Comparison of ENCODE assay signal across 22 mouse cellular contexts in the genomic region with DNA sequence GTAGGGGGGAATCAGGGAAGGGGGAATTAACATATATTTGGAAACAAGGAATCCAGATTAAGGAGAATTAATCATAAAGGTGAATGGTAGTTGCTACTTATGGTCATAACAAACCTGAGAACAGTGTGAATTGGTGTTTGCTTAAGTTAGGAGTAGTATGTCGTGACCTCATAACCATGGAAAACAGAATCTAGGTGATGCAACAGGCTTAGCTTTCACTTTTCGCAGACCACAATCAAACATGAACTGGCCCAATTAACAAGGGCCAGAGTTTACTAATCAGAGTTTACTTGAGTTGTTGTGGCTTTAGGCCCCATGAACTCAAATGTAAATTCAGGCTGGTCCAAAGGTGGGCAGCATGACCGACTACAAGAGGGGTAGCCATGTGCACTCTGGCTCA.
"Had no signal": no experiment of that assay in that cellular context is flagged by ENCODE, and none has a peak within 500 bp of the region (broad histone marks: within the 10 kb centered on the region; RNA-seq: fewer than 3 reads in every experiment).

No protein-coding gene starts in this region.

- H3K27ac ChIP-seq: heart, embryonic 10.5 days; hindbrain, embryonic 14.5 days; intestine, embryonic 15.5 days; left cerebral cortex, adult 2 months; limb, embryonic 10.5 days; limb, embryonic 12.5 days had no signal

- H3K4me2 ChIP-seq: heart, embryonic 12.5 days; hindbrain, embryonic 14.5 days; intestine, embryonic 15.5 days; limb, embryonic 12.5 days had no signal

- H3K9me3 ChIP-seq: heart, embryonic 10.5 days; heart, embryonic 12.5 days; intestine, embryonic 15.5 days; limb, embryonic 10.5 days; limb, embryonic 12.5 days had no signal

- ATAC-seq: hindbrain, embryonic 16.5 days; inflammation-experienced regulatory T-cells, adult 6 months; intestine, embryonic 15.5 days; intestine, postnatal 0 days had no signal

- H3K4me1 ChIP-seq: intestine, embryonic 15.5 days; limb, embryonic 10.5 days; limb, embryonic 12.5 days had no signal

- H3K4me3 ChIP-seq: heart, embryonic 10.5 days; heart, embryonic 12.5 days; intestine, embryonic 15.5 days; left cerebral cortex, adult 2 months; limb, embryonic 10.5 days; limb, embryonic 12.5 days had no signal

- H3K9ac ChIP-seq: forebrain, postnatal 0 days; heart, embryonic 12.5 days; hindbrain, embryonic 14.5 days; intestine, embryonic 15.5 days; limb, embryonic 12.5 days had no signal

- DNase-seq: forebrain, postnatal 0 days; gastrocnemius, postnatal 14 days; gastrocnemius, postnatal 36 days; heart, adult 18-20 months; heart, postnatal 10 days; heart, postnatal 36 days; kidney, adult 18-20 months; kidney, adult 8-10 months; kidney, postnatal 10 days; kidney, postnatal 25 days; kidney, postnatal 4 days; liver had no signal

- H3K36me3 ChIP-seq: intestine, embryonic 15.5 days had no signal

- H3K27me3 ChIP-seq: heart, embryonic 12.5 days; intestine, embryonic 15.5 days; limb, embryonic 12.5 days had no signal
